Mouse (Mus musculus) CH12.LX (cell line): ENCODE results near the gene Adamtsl3. TPM values are rescaled to one million over a fixed set of nuclear protein-coding genes. Genes with fewer than 3 reads are reported as not detected.

ENCODE experiments used
- DNase-seq: peaks from one replicate; pipeline ENCODE4 v3.0.0-alpha.2; 2013; ENCODE audit errors: extremely low read depth
- H3K27ac ChIP-seq: 2 replicates; pipeline ENCODE4 v1.5.1; 2012; ENCODE audit warnings: low read depth, mild to moderate bottlenecking, control low read depth, moderate library complexity; ENCODE audit not compliant: insufficient read depth
- H3K27me3 ChIP-seq: replicated peaks from 2 replicates; pipeline ENCODE3; 2012; ENCODE audit warnings: inconsistent platforms
- H3K36me3 ChIP-seq, 2 experiments: replicated peaks in 1 of 2; 2 replicates each; pipeline versions ENCODE3 to v1.6.1; 2012; ENCODE audit warnings: inconsistent platforms in 1 of 2, low read length in 1 of 2, mild to moderate bottlenecking in 1 of 2, mixed read lengths in 1 of 2, moderate library complexity in 1 of 2; ENCODE audit not compliant: control insufficient read depth in 1 of 2, insufficient read depth in 1 of 2
- H3K4me1 ChIP-seq, 2 experiments: 2 replicates each; pipeline ENCODE4 v1.6.1; 2012; ENCODE audit warnings: inconsistent platforms in 1 of 2, moderate library complexity in 1 of 2; ENCODE audit not compliant: insufficient read depth in 2 of 2, control insufficient read depth in 1 of 2
- H3K4me2 ChIP-seq: 2 replicates; pipeline ENCODE4 v1.6.1; 2012; ENCODE audit warnings: low read depth, mild to moderate bottlenecking, control low read depth; ENCODE audit not compliant: poor library complexity, insufficient read depth, severe bottlenecking
- H3K4me3 ChIP-seq, 3 experiments: fragments of 150-350 bp in 1 of 3; sonication (generic) in 1 of 3; replicated peaks in 1 of 3; 2 replicates each; pipeline versions ENCODE3 to v1.5.1; 2011 to 2012; ENCODE audit warnings: low read depth in 2 of 3, low read length in 2 of 3, mild to moderate bottlenecking in 2 of 3, moderate library complexity in 2 of 3, control low read depth in 1 of 3, improper control_type of control experiment in 1 of 3, inconsistent platforms in 1 of 3, mixed read lengths in 1 of 3; ENCODE audit not compliant: poor library complexity in 1 of 3
- H3K79me2 ChIP-seq: replicated peaks from 2 replicates; pipeline ENCODE4 v1.6.1; 2012; ENCODE audit warnings: mild to moderate bottlenecking, moderate library complexity; ENCODE audit not compliant: control insufficient read depth, poor library complexity, insufficient read depth, severe bottlenecking; ENCODE audit errors: extremely low read depth
- H3K9ac ChIP-seq: 2 replicates; pipeline ENCODE4 v1.6.1; 2012; ENCODE audit warnings: low read depth, mild to moderate bottlenecking, control low read depth, moderate library complexity; ENCODE audit not compliant: insufficient read depth
- H3K9me3 ChIP-seq: replicated peaks from 2 replicates; pipeline ENCODE3; 2012; ENCODE audit warnings: low read length, inconsistent platforms, mixed read lengths
- BHLHE40 ChIP-seq: IDR thresholded peaks from 2 replicates; pipeline ENCODE4 v1.6.1; 2011; ENCODE audit warnings: mild to moderate bottlenecking, low read depth, low read length, improper control_type of control experiment
- CHD1 ChIP-seq: IDR thresholded peaks from 2 replicates; pipeline ENCODE4 v1.6.1; 2012; ENCODE audit warnings: low read depth, low read length, improper control_type of control experiment, inconsistent platforms
- CHD2 ChIP-seq: IDR thresholded peaks from 2 replicates; pipeline ENCODE4 v1.6.1; 2011; ENCODE audit warnings: low read length, improper control_type of control experiment
- ELF1 ChIP-seq: IDR thresholded peaks from 2 replicates; pipeline ENCODE4 v1.6.1; 2014; ENCODE audit warnings: low read depth, mild to moderate bottlenecking, inconsistent platforms, low read length, improper control_type of control experiment
- GABPA ChIP-seq: IDR thresholded peaks from 2 replicates; pipeline ENCODE4 v1.6.1; 2012; ENCODE audit warnings: low read depth, low read length, improper control_type of control experiment, inconsistent platforms; ENCODE audit not compliant: insufficient replicate concordance
- HCFC1 ChIP-seq: IDR thresholded peaks from 2 replicates; pipeline ENCODE4 v1.6.1; 2012; ENCODE audit warnings: low read depth, mild to moderate bottlenecking, inconsistent platforms, low read length, improper control_type of control experiment
- JUND ChIP-seq: conservative IDR thresholded peaks from 2 replicates; pipeline ENCODE4 v1.6.1; 2011; ENCODE audit warnings: low read depth, low read length, improper control_type of control experiment
- KAT2A ChIP-seq: IDR thresholded peaks from 2 replicates; pipeline ENCODE4 v1.6.1; 2012; ENCODE audit warnings: low read length, improper control_type of control experiment, inconsistent platforms; ENCODE audit not compliant: insufficient replicate concordance
- MAZ ChIP-seq: IDR thresholded peaks from 2 replicates; pipeline ENCODE4 v1.6.1; 2012; ENCODE audit warnings: low read depth, mild to moderate bottlenecking, inconsistent platforms, low read length, improper control_type of control experiment, moderate library complexity
- MEF2A ChIP-seq: IDR thresholded peaks from 2 replicates; pipeline ENCODE4 v1.6.1; 2014; ENCODE audit warnings: low read depth, mild to moderate bottlenecking, inconsistent platforms, low read length, improper control_type of control experiment, borderline replicate concordance
- MYC ChIP-seq: IDR thresholded peaks from 2 replicates; pipeline ENCODE4 v1.6.1; 2011; ENCODE audit warnings: low read depth, mild to moderate bottlenecking, improper control_type of control experiment, low read length
- NELFE ChIP-seq: IDR thresholded peaks from 2 replicates; pipeline ENCODE4 v1.6.1; 2011; ENCODE audit warnings: low read depth, low read length, improper control_type of control experiment
- NRF1 ChIP-seq: IDR thresholded peaks from 2 replicates; pipeline ENCODE4 v1.6.1; 2014; ENCODE audit warnings: low read depth, mild to moderate bottlenecking, inconsistent platforms, low read length, improper control_type of control experiment, moderate library complexity
- PAX5 ChIP-seq: IDR thresholded peaks from 2 replicates; pipeline ENCODE4 v1.6.1; 2012; ENCODE audit warnings: low read length, inconsistent platforms, mixed read lengths
- POLR2A ChIP-seq: IDR thresholded peaks from 2 replicates; pipeline ENCODE4 v1.6.1; 2011; ENCODE audit warnings: low read depth, mild to moderate bottlenecking, improper control_type of control experiment, low read length
- POLR2AphosphoS2 ChIP-seq: IDR thresholded peaks from 2 replicates; pipeline ENCODE4 v1.6.1; 2011; ENCODE audit warnings: low read depth, low read length, improper control_type of control experiment
- SMC3 ChIP-seq: IDR thresholded peaks from 2 replicates; pipeline ENCODE4 v1.6.1; 2011; ENCODE audit warnings: low read depth, low read length, improper control_type of control experiment
- UBTF ChIP-seq: IDR thresholded peaks from 2 replicates; pipeline ENCODE4 v1.6.1; 2012; ENCODE audit warnings: low read depth, mild to moderate bottlenecking, inconsistent platforms, low read length, improper control_type of control experiment, moderate library complexity
- USF1 ChIP-seq: IDR thresholded peaks from 2 replicates; pipeline ENCODE4 v1.6.1; 2014; ENCODE audit warnings: low read depth, mild to moderate bottlenecking, inconsistent platforms, low read length, improper control_type of control experiment
- ZKSCAN1 ChIP-seq: IDR thresholded peaks from 2 replicates; pipeline ENCODE4 v1.6.1; 2012; ENCODE audit warnings: low read depth, inconsistent platforms, low read length, improper control_type of control experiment, borderline replicate concordance
- ZMIZ1 ChIP-seq: IDR thresholded peaks from 2 replicates; pipeline ENCODE4 v1.6.1; 2012; ENCODE audit warnings: low read depth, mild to moderate bottlenecking, inconsistent platforms, low read length, improper control_type of control experiment
- dilution Hi-C: fragments of 300-500 bp; cut with MboI; formaldehyde crosslinking; loops from 2 replicates; pipeline ENCODE4 v1.14.3; 2020; ENCODE audit warnings: low sequenced_read_pairs; ENCODE audit not compliant: extremely low pct_unique_long_range_greater_than_20kb, extremely low pct_ligation_motif_present
- in situ Hi-C: fragments of 300-500 bp; cut with MboI; formaldehyde crosslinking; loops from 3 replicates; pipeline ENCODE4 v1.14.3; 2019; ENCODE audit warnings: low sequenced_read_pairs, low pct_ligation_motif_present, low pct_unique_long_range_greater_than_20kb, mixed read lengths
- polyA plus RNA-seq: library from polyadenylated mRNA; unstranded; fragments of >175 nt; gene quantifications from 2 replicates; pipeline ENCODE4 v1.2.1, GENCODE M21; 2012; ENCODE audit warnings: low read depth; ENCODE audit not compliant: insufficient read length
- total RNA-seq, 2 experiments: library from RNA; depleted of rRNA; stranded (reverse); fragments of 300-350 nt in 1 of 2; fragments of >200 nt in 1 of 2; gene quantifications; 2 replicates each; pipeline ENCODE4 v1.2.3; 2012 to 2014

The Adamtsl3 gene
- total and polyA plus RNA-seq, 3 experiments, result not detected

- Histone ChIP-seq H3K27ac (no peak overlapping the region), H3K36me3 (no peaks in the 10 kb centered on the region), H3K9me3 (no peaks in the 10 kb centered on the region), H3K4me2 (no peak overlapping the region), H3K79me2 (no peaks in the 10 kb centered on the region), H3K4me3 (no peak overlapping the region), H3K4me1 (no peaks in the 10 kb centered on the region), H3K9ac (no peak overlapping the region), H3K27me3 (no peaks in the 10 kb centered on the region)
- no peak for TF ChIP-seq MEF2A
- TF ChIP-seq BHLHE40, result no peak
- no peak for TF ChIP-seq ZKSCAN1
- TF ChIP-seq POLR2A, result no peak
- TF ChIP-seq JUND, result no peak
- no peak for TF ChIP-seq NELFE
- no peak for TF ChIP-seq HCFC1
- no peak for TF ChIP-seq USF1
- TF ChIP-seq MAZ, result no peak
- no peak for TF ChIP-seq CHD2
- no peak for TF ChIP-seq UBTF
- no peak for TF ChIP-seq SMC3
- no peak for TF ChIP-seq ELF1
- no peak for TF ChIP-seq PAX5
- TF ChIP-seq ZMIZ1, result no peak
- in situ Hi-C loops (no loop called here), dilution Hi-C loops (no loop called here)
- DNase-seq, result no peak
Observed at GRCm38 (mm10) chr7:82552005-82552404, 216.5 kb downstream of the Adamtsl3 start.

GRCm38 (mm10) chr7:82555803-82556202 is 220.3 kb downstream of the Adamtsl3 start:
- Histone ChIP-seq H3K4me2 (no peak overlapping the region), H3K4me1 (no peaks in the 10 kb centered on the region), H3K9ac (no peak overlapping the region), H3K9me3 (peaks cover 3% of the 10 kb centered on the region), H3K4me3 (no peak overlapping the region), H3K36me3 (no peaks in the 10 kb centered on the region), H3K79me2 (no peaks in the 10 kb centered on the region), H3K27ac (no peak overlapping the region), H3K27me3 (no peaks in the 10 kb centered on the region)
- in situ Hi-C loops (no loop called here), dilution Hi-C loops (no loop called here)
- TF ChIP-seq MYC, result no peak
- no peak for TF ChIP-seq JUND
- no peak for TF ChIP-seq CHD1
- TF ChIP-seq ELF1, result no peak
- no peak for TF ChIP-seq MAZ
- TF ChIP-seq UBTF, result no peak
- TF ChIP-seq PAX5, result no peak
- TF ChIP-seq GABPA, result no peak
- TF ChIP-seq POLR2AphosphoS2, result no peak
- no peak for TF ChIP-seq KAT2A
- TF ChIP-seq USF1, result no peak
- TF ChIP-seq NRF1, result no peak
- DNase-seq, result no peak
